ENCODE assay signal across 12 mouse cellular contexts in the genomic region with DNA sequence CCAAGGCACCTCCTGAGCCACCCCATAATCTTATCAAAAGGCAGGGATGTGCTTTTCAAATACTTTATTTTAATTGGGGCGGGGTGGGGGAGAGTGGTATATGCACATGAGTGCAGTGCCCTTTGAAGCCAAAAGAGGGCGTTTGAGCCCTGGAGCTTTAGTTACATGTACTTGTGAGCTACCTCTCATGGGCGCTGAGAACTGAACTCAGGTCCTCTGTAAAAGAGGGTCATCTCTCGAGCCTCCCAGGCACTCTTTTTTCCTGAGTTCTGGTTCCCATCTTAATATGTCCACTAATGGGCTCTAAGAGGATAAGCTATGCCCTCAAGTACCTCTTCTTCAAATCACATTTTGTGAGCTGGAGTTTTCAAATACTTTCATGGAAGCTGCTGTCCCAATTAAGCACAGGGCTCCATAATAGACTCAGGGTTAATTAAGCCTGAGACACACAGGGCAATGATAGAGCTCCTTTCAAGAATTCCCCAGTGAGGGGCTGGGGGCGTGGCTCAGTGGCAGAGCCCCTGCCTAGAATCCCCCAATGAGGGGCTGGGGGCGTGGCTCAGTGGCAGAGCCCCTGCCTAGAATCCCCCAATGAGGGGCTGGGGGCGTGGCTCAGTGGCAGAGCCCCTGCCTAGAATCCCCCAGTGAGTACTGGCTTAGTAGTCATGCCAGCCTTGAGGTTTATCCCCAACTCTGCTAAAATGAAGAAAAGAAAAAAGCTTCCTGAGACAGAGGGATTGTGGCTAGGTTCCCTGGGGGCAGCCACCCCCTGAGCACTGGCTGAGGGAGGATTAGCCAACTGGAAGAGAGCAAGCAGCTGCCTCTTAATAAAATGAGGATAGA. TPM values are rescaled to one million over a fixed set of nuclear protein-coding genes. Genes with fewer than 3 reads are reported as not detected.
DNase-seq lines count a peak whose midpoint lies in the region; ATAC-seq and TF ChIP-seq lines count a peak whose summit lies in the region.
"Had no signal": no experiment of that assay in that cellular context is flagged by ENCODE, and none has a peak within 500 bp of the region (broad histone marks: within the 10 kb centered on the region; RNA-seq: fewer than 3 reads in every experiment).

No protein-coding gene starts in this region.

- TF ChIP-seq EP300 in MEL (IDR thresholded peaks at IDR 0.05; ENCODE audit: low read depth in 1 of 2, low read length in 2 of 2), result no peak

- 23% methylated on average over 6 of the region's 7 CpGs for WGBS in forebrain, embryonic 16.5 days
- 40% methylated on average over 7 of the region's 7 CpGs for WGBS in midbrain, embryonic 13.5 days

- no peak overlapping the region for H3K9ac ChIP-seq in MEL (ENCODE audit: control insufficient read depth, low read depth, low read length, poor library complexity, severe bottlenecking)
- H3K9ac ChIP-seq in forebrain, embryonic 16.5 days (replicated peaks; ENCODE audit: low read depth, low read length), result no peak overlapping the region
- H3K9ac ChIP-seq in midbrain, embryonic 13.5 days (replicated peaks), result no peak overlapping the region
- H3K9ac ChIP-seq: heart, embryonic 15.5 days; intestine, embryonic 15.5 days had no signal

- no peak overlapping the region for H3K4me2 ChIP-seq in forebrain, embryonic 16.5 days (ENCODE audit: low read length)
- no peak overlapping the region for H3K4me2 ChIP-seq in midbrain, embryonic 13.5 days (replicated peaks)
- H3K4me2 ChIP-seq: heart, embryonic 15.5 days; intestine, embryonic 15.5 days had no signal

- ATAC-seq in forebrain, embryonic 16.5 days, result peak; percentile 61
- ATAC-seq in midbrain, embryonic 13.5 days, result peak; percentile 80
- ATAC-seq: intestine, embryonic 15.5 days had no signal

- no peak overlapping the region for H3K4me3 ChIP-seq in MEL (ENCODE audit: control insufficient read depth in 1 of 2, insufficient read depth in 1 of 2, low read depth in 2 of 2, low read length in 2 of 2)
- H3K4me3 ChIP-seq in forebrain, embryonic 16.5 days (replicated peaks; ENCODE audit: low read length), result no peak overlapping the region
- no peak overlapping the region for H3K4me3 ChIP-seq in midbrain, embryonic 13.5 days (replicated peaks)
- H3K4me3 ChIP-seq: erythroblast, embryonic 14.5 days; heart, embryonic 15.5 days; intestine, embryonic 15.5 days had no signal

- TF ChIP-seq CTCF in MEL (IDR thresholded peaks at IDR 0.05 in 2 of 3, conservative IDR thresholded peaks at IDR 0.05 in 1 of 3; ENCODE audit: control insufficient read depth in 1 of 3, insufficient read depth in 1 of 3, low read depth in 2 of 3, low read length in 3 of 3, poor library complexity in 1 of 3, severe bottlenecking in 1 of 3), result peak; percentile 27 to 43 (median 34); a peak in 5 of 6 replicates
- TF ChIP-seq CTCF in brain, embryonic 14.5 days (IDR thresholded peaks at IDR 0.05; ENCODE audit: borderline replicate concordance, extremely low read depth, insufficient read depth, insufficient read length), result no peak

- no peaks in the 10 kb centered on the region for H3K36me3 ChIP-seq in MEL (ENCODE audit: control insufficient read depth in 1 of 2, insufficient read depth in 2 of 2, low read length in 2 of 2)
- H3K36me3 ChIP-seq in forebrain, embryonic 16.5 days (ENCODE audit: control insufficient read depth, insufficient read depth), result no peaks in the 10 kb centered on the region
- no peaks in the 10 kb centered on the region for H3K36me3 ChIP-seq in midbrain, embryonic 13.5 days
- H3K36me3 ChIP-seq: heart, embryonic 15.5 days; intestine, embryonic 15.5 days had no signal

- H3K27ac ChIP-seq in MEL (ENCODE audit: control insufficient read depth, low read depth, low read length), result no peak overlapping the region
- H3K27ac ChIP-seq in forebrain, embryonic 16.5 days (ENCODE audit: low read length), result peak overlapping the region; percentile 63
- H3K27ac ChIP-seq in midbrain, embryonic 13.5 days, result peak overlapping the region; percentile 54
- H3K27ac ChIP-seq: heart, embryonic 15.5 days; intestine, embryonic 15.5 days had no signal

- no peaks in the 10 kb centered on the region for H3K9me3 ChIP-seq in MEL (replicated peaks; ENCODE audit: insufficient read depth, low read length)
- H3K9me3 ChIP-seq in forebrain, embryonic 16.5 days (ENCODE audit: control insufficient read depth, low read length), result no peaks in the 10 kb centered on the region
- H3K9me3 ChIP-seq in midbrain, embryonic 13.5 days, result no peaks in the 10 kb centered on the region
- H3K9me3 ChIP-seq: heart, embryonic 15.5 days; intestine, embryonic 15.5 days had no signal

- H3K27me3 ChIP-seq in MEL (ENCODE audit: control insufficient read depth in 1 of 2, insufficient read depth in 2 of 2, low read length in 2 of 2), result peaks cover 0 to 3% of the 10 kb centered on the region in 2 experiments; a peak in 1 of 4 replicates
- H3K27me3 ChIP-seq in forebrain, embryonic 16.5 days (replicated peaks; ENCODE audit: control insufficient read depth, insufficient read depth, low read length), result no peaks in the 10 kb centered on the region
- H3K27me3 ChIP-seq in midbrain, embryonic 13.5 days, result no peaks in the 10 kb centered on the region
- H3K27me3 ChIP-seq: heart, embryonic 15.5 days; intestine, embryonic 15.5 days had no signal

- no peak for TF ChIP-seq RAD21 in MEL (IDR thresholded peaks at IDR 0.05; ENCODE audit: low read depth, low read length)

- no peaks in the 10 kb centered on the region for H3K4me1 ChIP-seq in MEL (ENCODE audit: control insufficient read depth in 1 of 2, insufficient read depth in 2 of 2, low read length in 2 of 2)
- H3K4me1 ChIP-seq in forebrain, embryonic 16.5 days (replicated peaks; ENCODE audit: control insufficient read depth, insufficient read depth, low read length), result peaks cover 17% of the 10 kb centered on the region
- peaks cover 36% of the 10 kb centered on the region for H3K4me1 ChIP-seq in midbrain, embryonic 13.5 days (replicated peaks)
- H3K4me1 ChIP-seq: heart, embryonic 15.5 days; intestine, embryonic 15.5 days had no signal

- DNase-seq in MEL (ENCODE audit: low read depth, low spot score), result no peak
- peak; percentile 90 for DNase-seq in brain, embryonic 14.5 days (ENCODE audit: low read depth)
- DNase-seq in adrenal gland, adult 18-20 months (ENCODE audit: low spot score in 2 of 2), result no peak
- no peak for DNase-seq in adrenal gland, adult (ENCODE audit: inconsistent age in 2 of 2, low spot score in 1 of 2)
- no peak for DNase-seq in B cell, adult 2 months
- DNase-seq: cerebellum, adult 9-11 months; lung, adult 18-20 months had no signal

- no peaks in the 10 kb centered on the region for H3K79me2 ChIP-seq in MEL (ENCODE audit: control insufficient read depth, insufficient read depth, low read length, poor library complexity)

- TF ChIP-seq POLR2A in MEL (IDR thresholded peaks at IDR 0.05; ENCODE audit: control insufficient read depth in 1 of 2, insufficient read depth in 1 of 2, low read depth in 1 of 2, low read length in 2 of 2, poor library complexity in 1 of 2), result no peak
- no peak for TF ChIP-seq POLR2A in brain, embryonic 14.5 days (IDR thresholded peaks at IDR 0.05; ENCODE audit: borderline replicate concordance, extremely low read depth, insufficient read depth, insufficient read length, poor library complexity, severe bottlenecking)

TF ChIP-seq in MEL, 35 proteins besides CTCF, POLR2A, EP300 and RAD21 (continues in another document):
- TF ChIP-seq USF1 (IDR thresholded peaks at IDR 0.05; ENCODE audit: low read depth, low read length) (no peak), MYB (IDR thresholded peaks at IDR 0.05; ENCODE audit: low read depth, low read length) (no peak), MYC (IDR thresholded peaks at IDR 0.05; ENCODE audit: low read depth, low read length) (no peak), BHLHE40 (IDR thresholded peaks at IDR 0.05; ENCODE audit: borderline replicate concordance, low read depth, low read length) (no peak), GABPA (IDR thresholded peaks at IDR 0.05; ENCODE audit: low read depth, low read length) (no peak), ELF1 (IDR thresholded peaks at IDR 0.05; ENCODE audit: low read depth, low read length) (no peak), ETS1 (IDR thresholded peaks at IDR 0.05; ENCODE audit: low read depth, low read length) (no peak), E2F4 (IDR thresholded peaks at IDR 0.05; ENCODE audit: borderline replicate concordance, low read depth, low read length) (no peak), RCOR1 (IDR thresholded peaks at IDR 0.05; ENCODE audit: low read depth, low read length) (no peak), MXI1 (IDR thresholded peaks at IDR 0.05; ENCODE audit: low read depth, low read length) (no peak), UBTF (IDR thresholded peaks at IDR 0.05; ENCODE audit: borderline replicate concordance, insufficient read depth, low read depth, low read length) (no peak), POLR2AphosphoS2 (IDR thresholded peaks at IDR 0.05; ENCODE audit: low read length) (no peak)

RNA-seq across cellular contexts. Expression of gene Pin1, which starts 29.9 kb away (rescaled TPM):
- total RNA-seq in MEL (2012; rRNA removed), result 179 and 202 TPM in 2 replicates
- 100 to 1,000 TPM; 136 to 201 TPM for polyA plus RNA-seq in MEL (2012; ENCODE audit: insufficient read depth in 1 of 2, insufficient read length in 2 of 2, low read depth in 1 of 2, low replicate concordance in 2 of 2, missing spikeins in 1 of 2)
- polyA plus RNA-seq in brain, embryonic 14.5 days (2012; rRNA removed), result 34.4 and 41.6 TPM in 2 replicates
- polyA plus RNA-seq in forebrain, embryonic 16.5 days (2015; fragmentation: Nextera tagmentation; extraction: Ambion mirVana), result 58.9 and 63.2 TPM in 2 replicates
- polyA plus RNA-seq in midbrain, embryonic 13.5 days (2015; fragmentation: Nextera tagmentation; extraction: Ambion mirVana), result 62.0 and 63.2 TPM in 2 replicates
- 10 to 100 TPM; 24.9 to 27.7 TPM for total RNA-seq in adrenal gland, adult 18-20 months (2021)

RNA-seq across cellular contexts. Expression of gene Fbxl12, which starts 37.2 kb away (rescaled TPM):
- 14.9 and 16.4 TPM in 2 replicates for total RNA-seq in MEL (2012; rRNA removed)
- polyA plus RNA-seq in MEL (2012; ENCODE audit: insufficient read depth in 1 of 2, insufficient read length in 2 of 2, low read depth in 1 of 2, low replicate concordance in 2 of 2, missing spikeins in 1 of 2), result 10 to 100 TPM in 1 of 2 experiments, not detected in 1; 44.0 TPM
- 34.7 and 40.0 TPM in 2 replicates for polyA plus RNA-seq in brain, embryonic 14.5 days (2012; rRNA removed)
- 15.0 and 16.2 TPM in 2 replicates for polyA plus RNA-seq in forebrain, embryonic 16.5 days (2015; fragmentation: Nextera tagmentation; extraction: Ambion mirVana)
- 17.7 and 19.0 TPM in 2 replicates for polyA plus RNA-seq in midbrain, embryonic 13.5 days (2015; fragmentation: Nextera tagmentation; extraction: Ambion mirVana)
- total RNA-seq in adrenal gland, adult 18-20 months (2021), result 10 to 100 TPM; 18.3 to 19.4 TPM

RNA-seq across cellular contexts. Expression of gene Ubl5, which starts 39.1 kb away (rescaled TPM):
- total RNA-seq in MEL (2012; rRNA removed), result 867 and 1,103 TPM in 2 replicates
- polyA plus RNA-seq in MEL (2012; ENCODE audit: insufficient read depth in 1 of 2, insufficient read length in 2 of 2, low read depth in 1 of 2, low replicate concordance in 2 of 2, missing spikeins in 1 of 2), result 100 to 1,000 TPM in 1 of 2 experiments, not detected in 1; 850 TPM
- polyA plus RNA-seq in brain, embryonic 14.5 days (2012; rRNA removed), result 360 and 463 TPM in 2 replicates
- polyA plus RNA-seq in forebrain, embryonic 16.5 days (2015; fragmentation: Nextera tagmentation; extraction: Ambion mirVana), result 467 and 469 TPM in 2 replicates
- polyA plus RNA-seq in midbrain, embryonic 13.5 days (2015; fragmentation: Nextera tagmentation; extraction: Ambion mirVana), result 541 and 558 TPM in 2 replicates
- 100 to 1,000 TPM; 352 to 436 TPM for total RNA-seq in adrenal gland, adult 18-20 months (2021)
